Mouse (Mus musculus): ENCODE results near the gene Sec16a. TPM values are rescaled to one million over a fixed set of nuclear protein-coding genes. Genes with fewer than 3 reads are reported as not detected.
"Not testable (repeated sequence)": the region's sequence is repeated elsewhere in the genome, so short reads cannot be mapped to it uniquely, and the experiment has no call there.

Gene Sec16a
- total RNA-seq, 2 experiments from 2014 or later = 29.8 to 42.3 TPM

DNA sequence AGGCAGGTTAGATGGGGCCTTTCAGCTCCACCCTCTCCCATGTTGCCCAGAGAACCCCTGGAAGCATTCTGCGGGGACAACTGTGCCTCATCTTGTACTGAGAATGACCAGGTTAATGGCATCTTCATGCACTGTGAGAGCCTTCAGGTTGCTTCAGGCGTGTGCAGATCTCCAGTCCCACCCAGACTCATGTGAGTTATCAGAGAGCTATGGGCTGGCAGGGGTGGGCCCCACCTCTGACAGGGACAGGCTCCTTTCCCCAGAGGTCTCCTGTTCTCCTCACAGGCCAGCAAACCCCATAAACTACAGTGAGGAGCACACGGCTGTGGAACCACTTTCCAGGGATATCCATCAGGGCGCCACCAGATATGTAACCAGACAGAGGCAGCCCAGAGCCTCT is 44.0 kb downstream of the Sec16a start:
- no peak for ATAC-seq (replicated peaks; ENCODE audit: poor library complexity, severe bottlenecking)

DNA sequence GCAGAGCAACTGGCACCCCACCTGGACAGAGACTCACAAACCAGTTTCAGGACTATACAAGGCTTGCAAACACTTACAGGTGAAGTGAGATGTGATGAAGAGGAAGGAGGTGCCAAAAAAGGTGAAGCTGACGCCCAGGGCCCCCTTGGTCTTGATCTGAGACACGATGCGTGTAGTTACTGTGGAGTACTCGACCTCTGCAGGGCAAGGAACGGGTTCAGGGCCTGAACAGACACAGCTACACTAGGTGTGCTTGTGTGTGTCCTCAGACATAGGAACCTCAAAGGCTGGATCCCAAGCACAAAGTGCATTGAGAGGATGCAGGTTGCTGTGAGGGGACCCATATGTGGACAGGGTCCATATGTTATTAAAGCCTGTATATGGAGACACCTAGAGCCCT is 44.7 kb downstream of the Sec16a start:
- no peak for ATAC-seq (replicated peaks; ENCODE audit: poor library complexity, severe bottlenecking)

DNA sequence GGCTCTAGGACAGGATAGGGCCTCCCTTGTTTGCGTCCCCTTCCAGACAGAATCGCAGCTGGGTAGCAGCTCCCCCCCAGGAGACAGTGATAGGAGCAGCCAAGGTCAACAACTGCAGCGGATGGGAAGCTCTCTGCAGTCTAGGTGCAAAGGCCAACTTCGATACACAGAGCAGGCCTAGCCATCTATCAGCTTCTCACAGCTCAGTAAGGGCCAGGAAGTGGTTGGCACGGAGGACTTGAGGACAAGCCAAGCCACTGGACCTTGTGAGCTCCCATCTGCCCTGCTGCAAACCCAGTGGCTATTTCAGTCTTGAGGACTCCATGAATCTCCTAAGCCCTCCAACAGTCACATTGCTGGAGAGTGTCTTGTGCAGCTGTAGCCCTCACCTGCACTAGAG is 45.4 kb downstream of the Sec16a start:
- no peak for ATAC-seq (replicated peaks; ENCODE audit: poor library complexity, severe bottlenecking)

DNA sequence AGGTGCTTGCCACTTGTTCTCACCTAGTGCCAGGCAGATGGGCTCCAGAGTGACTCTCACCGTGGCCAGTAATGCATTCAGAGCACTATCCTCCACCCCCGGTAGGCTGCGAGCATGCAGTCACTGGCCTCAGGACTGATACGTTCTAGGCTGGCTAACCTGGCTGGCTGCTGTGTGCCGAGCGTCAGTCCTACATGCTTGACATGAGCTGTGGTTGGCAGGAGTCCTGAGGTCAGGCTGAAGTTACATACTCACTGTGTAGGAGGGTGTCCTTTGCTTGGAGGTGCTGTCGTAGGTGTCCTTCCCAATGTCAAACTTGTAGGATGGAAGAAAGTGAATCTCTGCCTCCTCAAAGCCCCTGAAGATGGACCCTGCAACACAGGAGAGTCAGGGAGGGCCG is 46.0 kb downstream of the Sec16a start:
- no peak for ATAC-seq (replicated peaks; ENCODE audit: poor library complexity, severe bottlenecking)

GRCm38 (mm10) chr2:26391617-26392016 is 53.4 kb downstream of the Sec16a start:
- ATAC-seq (replicated peaks; ENCODE audit: poor library complexity, severe bottlenecking) = no peak

GRCm38 (mm10) chr2:26390954-26391353 is 54.1 kb downstream of the Sec16a start:
- ATAC-seq (replicated peaks; ENCODE audit: poor library complexity, severe bottlenecking) = no peak

GRCm38 (mm10) chr2:26389154-26389690 is 55.8 kb downstream of the Sec16a start, which contains the start of the genes Entr1 and Pmpca:
Gene Entr1, minus strand, starts transcription at chr2:26389316.
Gene Pmpca, plus strand, starts transcription at chr2:26389339.
- peak; percentile 88 for ATAC-seq (replicated peaks; ENCODE audit: poor library complexity, severe bottlenecking)

DNA sequence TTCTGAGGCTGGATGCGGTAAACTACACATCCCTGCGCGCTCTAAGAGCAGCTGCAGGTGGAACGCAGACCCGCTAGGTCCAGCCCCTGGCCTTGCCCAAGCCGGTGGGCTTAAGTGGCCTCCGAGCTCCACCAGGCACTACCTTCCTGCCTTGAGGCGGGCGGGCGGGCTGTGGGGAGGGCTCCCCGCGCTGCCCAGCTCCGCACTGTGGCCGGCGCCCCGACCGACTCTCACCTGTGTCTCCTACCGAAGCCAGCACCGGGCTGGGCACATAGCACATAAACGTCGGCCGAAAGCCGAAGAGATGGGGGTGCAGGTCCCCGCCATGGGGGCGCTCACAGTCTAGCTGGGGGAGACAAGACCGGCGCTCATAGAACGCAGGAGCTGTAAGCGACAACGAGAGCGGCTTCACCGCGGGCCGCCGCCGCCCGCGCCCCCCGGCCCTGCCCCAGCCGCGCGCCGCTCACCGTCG is 56.3 kb downstream of the Sec16a start:
- no peak for ATAC-seq (replicated peaks; ENCODE audit: poor library complexity, severe bottlenecking)

DNA sequence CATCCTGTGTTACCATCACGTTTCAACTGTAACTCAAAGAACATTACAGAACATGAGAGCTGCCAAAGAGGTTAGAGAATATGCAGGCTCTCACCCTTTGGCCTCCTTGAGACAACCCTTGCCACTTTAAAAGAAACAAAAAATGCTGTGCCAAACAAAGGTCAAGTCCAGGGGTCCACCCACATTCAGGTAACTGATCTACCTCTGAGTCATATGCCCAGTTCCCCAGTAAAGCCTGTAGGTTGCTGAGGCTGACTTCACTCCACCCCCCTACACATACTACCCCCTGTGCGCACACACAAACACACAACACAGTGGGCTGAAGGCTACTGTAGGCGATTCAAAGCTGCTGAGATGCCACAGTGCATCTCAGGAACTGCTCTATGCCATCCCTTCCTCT is 57.3 kb downstream of the Sec16a start:
- no peak for ATAC-seq (replicated peaks; ENCODE audit: poor library complexity, severe bottlenecking)

GRCm38 (mm10) chr2:26380871-26381270 is 64.1 kb downstream of the Sec16a start:
- ATAC-seq (replicated peaks; ENCODE audit: poor library complexity, severe bottlenecking) = not testable (repeated sequence)

DNA sequence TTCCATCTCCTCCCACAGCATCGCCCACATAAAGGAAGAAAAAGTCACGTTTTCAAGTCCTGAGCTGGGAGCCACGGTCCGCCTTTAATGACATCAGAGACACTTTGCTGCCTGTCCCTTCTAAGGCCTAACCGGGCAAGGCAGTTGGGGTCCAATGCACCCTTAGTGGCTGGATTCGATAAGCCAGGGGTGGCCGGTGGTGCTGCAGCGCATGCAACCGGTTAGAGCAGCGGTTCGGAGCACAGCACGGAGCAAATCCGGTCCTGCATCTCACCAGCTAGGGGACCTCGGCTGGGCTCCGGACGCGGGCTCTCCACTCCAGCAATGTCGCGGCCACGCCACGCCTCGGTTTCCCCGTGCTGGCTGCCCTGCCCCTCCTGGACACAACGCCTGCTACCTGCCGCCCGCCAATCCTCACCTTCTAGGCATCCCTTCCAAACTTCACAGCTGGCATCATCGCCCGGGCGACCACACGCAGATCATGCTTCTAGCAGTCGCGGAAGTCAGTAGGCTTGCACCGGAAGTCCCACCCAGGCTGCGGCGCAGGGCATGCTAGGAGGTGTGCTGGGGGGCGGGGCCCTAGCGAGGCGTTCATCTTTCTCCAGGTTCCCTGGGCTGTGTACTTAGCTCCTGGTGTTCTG is 64.8 kb downstream of the Sec16a start, which contains the start of gene Snapc4:
Gene Snapc4, minus strand, starts transcription at position 523 of the 641 bp plus-strand sequence.
- ATAC-seq (replicated peaks; ENCODE audit: poor library complexity, severe bottlenecking) = peak; percentile 95

- ATAC-seq (replicated peaks; ENCODE audit: poor library complexity, severe bottlenecking) = no peak
Observed at GRCm38 (mm10) chr2:26372396-26372795, 72.6 kb downstream of the Sec16a start.

DNA sequence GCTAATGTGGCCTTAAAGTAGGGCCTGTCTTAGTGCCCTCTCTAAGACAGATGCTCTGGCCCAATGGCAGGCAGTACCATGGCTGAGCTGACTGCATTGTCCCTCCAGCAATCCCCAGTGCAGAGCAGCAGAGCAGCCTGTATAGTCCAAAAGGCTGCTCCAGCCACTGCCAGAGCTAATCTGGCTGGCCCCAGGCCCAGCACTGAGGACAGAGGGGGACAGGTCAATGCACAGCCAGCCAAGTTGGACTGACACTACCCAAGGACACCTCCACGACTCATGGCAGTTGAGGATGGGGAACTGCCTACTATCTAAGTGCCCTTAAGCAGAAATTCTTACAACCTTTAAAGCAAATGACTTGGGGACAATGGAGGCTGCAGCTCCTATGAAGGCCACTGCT is 76.4 kb downstream of the Sec16a start:
- ATAC-seq (replicated peaks; ENCODE audit: poor library complexity, severe bottlenecking) = no peak

GRCm38 (mm10) chr2:26367911-26368310 is 77.1 kb downstream of the Sec16a start:
- no peak for ATAC-seq (replicated peaks; ENCODE audit: poor library complexity, severe bottlenecking)

DNA sequence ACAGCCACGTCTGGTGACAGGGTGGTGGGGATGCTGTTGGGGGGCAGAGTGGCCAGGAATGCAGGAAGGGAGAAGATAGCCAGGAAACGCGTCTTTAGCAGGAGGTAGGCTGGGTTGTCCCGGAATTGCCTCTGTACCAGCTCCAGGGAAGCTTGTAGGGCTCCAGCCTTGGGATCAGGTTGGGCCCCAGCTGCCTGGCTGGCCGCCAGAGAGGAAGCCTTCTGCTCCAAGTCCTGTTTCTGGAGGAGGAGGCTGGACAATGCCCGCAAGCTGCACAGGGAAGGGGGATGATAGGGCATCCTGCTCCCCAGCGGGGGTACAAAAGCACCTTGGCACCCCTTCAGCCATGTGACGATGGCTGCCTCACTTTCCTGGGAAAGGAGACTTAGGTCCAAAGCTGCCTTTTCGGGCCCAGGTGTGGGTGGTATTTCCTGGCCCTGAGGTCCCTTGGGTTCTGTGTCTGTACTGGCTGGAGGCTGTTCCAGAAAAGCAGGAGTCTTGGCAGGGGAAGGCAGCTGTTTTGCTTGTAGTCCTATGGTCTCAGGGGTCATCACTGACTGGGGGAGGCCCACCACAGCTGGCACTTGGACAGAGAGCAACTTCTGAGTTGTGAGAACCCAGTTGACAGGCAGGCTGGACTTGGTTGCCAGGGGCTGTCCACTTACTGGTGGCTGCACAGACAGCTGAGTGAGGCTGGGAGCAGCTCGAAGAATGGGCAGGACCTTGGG is 80.1 kb downstream of the Sec16a start:
- no peak for ATAC-seq (replicated peaks; ENCODE audit: poor library complexity, severe bottlenecking)

GRCm38 (mm10) chr2:26363481-26363880 is 81.5 kb downstream of the Sec16a start:
- no peak for ATAC-seq (replicated peaks; ENCODE audit: poor library complexity, severe bottlenecking)

DNA sequence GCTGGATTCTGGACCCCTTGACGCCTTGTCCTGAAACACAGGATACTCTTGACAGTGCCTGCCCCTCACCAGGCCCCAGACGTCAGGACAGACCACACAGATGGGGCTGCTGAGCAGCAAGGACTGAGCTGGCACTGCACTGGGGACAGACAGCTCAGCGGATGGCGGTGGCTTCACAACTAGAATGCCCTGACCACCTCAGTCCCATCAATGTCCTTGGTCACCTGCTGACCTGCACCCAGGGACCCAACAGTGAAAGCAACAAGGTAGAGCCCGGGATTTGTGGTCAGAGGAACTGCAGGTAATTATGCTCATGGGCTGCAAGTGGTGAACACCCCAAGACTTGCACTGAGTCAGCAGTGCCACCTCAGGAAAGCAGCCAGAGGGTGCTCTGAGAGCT is 82.0 kb downstream of the Sec16a start:
- no peak for ATAC-seq (replicated peaks; ENCODE audit: poor library complexity, severe bottlenecking)

DNA sequence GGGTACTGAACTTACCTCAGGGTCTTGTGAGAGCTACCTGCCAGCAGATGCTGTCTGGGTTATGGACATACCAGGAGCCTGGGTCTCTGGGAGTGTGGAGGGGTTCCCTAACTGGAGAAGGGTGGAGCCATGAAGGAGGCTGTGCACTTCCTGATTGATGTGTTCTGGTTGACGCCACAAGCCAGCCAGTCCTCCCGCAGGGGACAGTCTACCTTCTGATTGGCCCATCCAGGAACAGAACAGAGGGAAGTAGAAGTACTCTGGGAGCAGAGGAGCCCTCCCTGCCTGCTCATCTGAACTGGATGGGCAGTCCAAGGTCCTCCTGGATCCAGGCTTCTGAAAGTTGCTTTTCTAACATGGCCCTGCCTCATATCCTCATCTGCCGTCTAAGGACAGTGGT is 84.2 kb downstream of the Sec16a start, which contains the start of gene Card9:
Gene Card9, minus strand, starts transcription at position 147 of the 400 bp plus-strand sequence.
- peak; percentile 85 for ATAC-seq (replicated peaks; ENCODE audit: poor library complexity, severe bottlenecking)

DNA sequence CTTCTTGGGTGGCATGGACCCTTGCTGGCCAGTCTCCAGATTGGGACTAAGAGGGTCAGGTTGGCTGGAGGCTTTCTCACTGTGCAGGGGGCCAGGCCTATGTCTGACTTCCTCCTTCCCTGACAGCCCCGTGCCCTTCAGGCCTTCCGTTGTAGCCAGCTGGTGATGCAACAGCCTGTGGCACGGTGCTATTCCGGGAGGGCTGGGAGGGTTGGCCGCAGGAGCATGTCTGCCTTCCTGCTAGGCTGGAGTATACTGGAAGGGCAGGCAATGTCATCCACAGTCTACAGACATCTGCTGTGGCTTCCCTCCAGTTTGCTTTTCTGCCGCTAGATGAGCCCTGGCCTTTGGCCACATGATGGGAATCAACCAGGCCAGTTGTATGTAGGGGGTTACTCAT is 85.0 kb downstream of the Sec16a start:
- peak; percentile 75 for ATAC-seq (replicated peaks; ENCODE audit: poor library complexity, severe bottlenecking)
